Mouse (Mus musculus) kidney, postnatal 0 days (tissue): ENCODE results near the gene Pkig. TPM values are rescaled to one million over a fixed set of nuclear protein-coding genes. Genes with fewer than 3 reads are reported as not detected.

Experiments used
- ATAC-seq: fragments of 200-750 bp; cut with Nextera tagmentation; replicated peaks from 2 replicates; pipeline ENCODE4 v1.8.0; 2017; ENCODE audit warnings: low read depth, moderate number of reproducible peaks, moderate TSS enrichment, moderate library complexity; ENCODE audit not compliant: low FRiP score
- DNase-seq: peaks from one replicate; pipeline ENCODE4 v3.0.0-alpha.2; 2016; ENCODE audit warnings: low spot score
- H3K27ac ChIP-seq: fragments of 300-500 bp; sonication (generic); 2 replicates; pipeline ENCODE4 v1.5.1; 2014; ENCODE audit warnings: mild to moderate bottlenecking
- H3K27me3 ChIP-seq: fragments of 300-500 bp; sonication (generic); 2 replicates; pipeline ENCODE4 v1.6.1; 2014; ENCODE audit warnings: low read length, mixed read lengths; ENCODE audit not compliant: insufficient read depth
- H3K36me3 ChIP-seq: fragments of 300-500 bp; sonication (generic); 2 replicates; pipeline ENCODE4 v1.6.1; 2014; ENCODE audit warnings: low read length, mixed read lengths; ENCODE audit not compliant: insufficient read depth
- H3K4me1 ChIP-seq: fragments of 300-500 bp; sonication (generic); replicated peaks from 2 replicates; pipeline ENCODE4 v1.6.1; 2014; ENCODE audit warnings: antibody characterized with exemption, low read length, mixed read lengths; ENCODE audit not compliant: insufficient read depth
- H3K4me2 ChIP-seq: fragments of 300-500 bp; sonication (generic); 2 replicates; pipeline ENCODE4 v1.6.1; 2014; ENCODE audit warnings: mild to moderate bottlenecking, low read length, moderate library complexity, mixed read lengths
- H3K4me3 ChIP-seq: fragments of 300-500 bp; sonication (generic); replicated peaks from 2 replicates; pipeline ENCODE4 v1.5.1; 2014; ENCODE audit warnings: low read depth, low read length
- H3K9ac ChIP-seq: fragments of 300-500 bp; sonication (generic); 2 replicates; pipeline ENCODE4 v1.6.1; 2014; ENCODE audit warnings: low read depth, low read length
- H3K9me3 ChIP-seq: fragments of 300-500 bp; sonication (generic); replicated peaks from 2 replicates; pipeline ENCODE4 v1.6.1; 2016; ENCODE audit warnings: low read length, inconsistent platforms, mixed read lengths
- CTCF ChIP-seq: IDR thresholded peaks from 2 replicates; pipeline ENCODE4 v1.5.1; 2016; ENCODE audit warnings: antibody characterized with exemption, low read depth, mild to moderate bottlenecking, moderate library complexity
- WGBS: fragments of 180-500 bp; shearing (Covaris S2); extraction: QIAGEN DNeasy Blood & Tissue Kit; methylation state at CpG from one replicate; pipeline ENCODE4 v1.1.7; 2014; 5-methylcytosine and 5-hydroxymethylcytosine counted together
- polyA plus RNA-seq: library from polyadenylated mRNA; unstranded; fragments of >200 nt; fragmentation: Nextera tagmentation; extraction: Ambion mirVana; gene quantifications from 2 replicates; pipeline ENCODE4 v1.2.1, GENCODE M21; 2015

Gene Pkig
- polyA plus RNA-seq, 1 experiment from 2014 or later: 179 TPM

- Histone ChIP-seq H3K4me1 (no peaks in the 10 kb centered on the region), H3K9ac (no peak overlapping the region), H3K9me3 (no peaks in the 10 kb centered on the region), H3K27ac (no peak overlapping the region), H3K27me3 (no peaks in the 10 kb centered on the region), H3K4me2 (no peak overlapping the region), H3K36me3 (peaks cover 59% of the 10 kb centered on the region), H3K4me3 (no peak overlapping the region)
- ATAC-seq (no peak), DNase-seq (no peak)
- WGBS: 90% methylated on average over 4 of the region's 4 CpGs
- no peak for TF ChIP-seq CTCF
Measured at GRCm38 (mm10) chr2:163631223-163631622, 27.0 kb upstream of the Pkig start.

GRCm38 (mm10) chr2:163631715-163632114 lies 26.5 kb upstream of the Pkig start:
- Histone ChIP-seq H3K27ac (no peak overlapping the region), H3K27me3 (no peaks in the 10 kb centered on the region), H3K4me1 (no peaks in the 10 kb centered on the region), H3K4me2 (no peak overlapping the region), H3K36me3 (peaks cover 54% of the 10 kb centered on the region), H3K9me3 (no peaks in the 10 kb centered on the region), H3K9ac (no peak overlapping the region), H3K4me3 (no peak overlapping the region)
- DNase-seq: no peak
- no peak for ATAC-seq
- peak; percentile 31; the same call in 1 of the 2 replicates for TF ChIP-seq CTCF
- 94% methylated on average over 2 of the region's 2 CpGs for WGBS

- WGBS: 93% methylated on average over 2 of the region's 2 CpGs
- no peak overlapping the region for H3K27ac ChIP-seq
- no peaks in the 10 kb centered on the region for H3K27me3 ChIP-seq
- no peak for TF ChIP-seq CTCF
- peaks cover 10% of the 10 kb centered on the region; the same call in 1 of the 2 replicates for H3K4me1 ChIP-seq
- DNase-seq: no peak
- peaks cover 37% of the 10 kb centered on the region for H3K36me3 ChIP-seq
- no peak overlapping the region for H3K4me3 ChIP-seq
- H3K4me2 ChIP-seq: no peak overlapping the region
- H3K9ac ChIP-seq: no peak overlapping the region
- no peaks in the 10 kb centered on the region for H3K9me3 ChIP-seq
- no peak for ATAC-seq
Measured at GRCm38 (mm10) chr2:163634211-163634610, 24.0 kb upstream of the Pkig start.

GRCm38 (mm10) chr2:163636057-163636456 lies 22.1 kb upstream of the Pkig start:
- H3K4me2 ChIP-seq: no peak overlapping the region
- 88% methylated on average over 2 of the region's 2 CpGs for WGBS
- H3K36me3 ChIP-seq: peaks cover 21% of the 10 kb centered on the region
- H3K4me3 ChIP-seq: no peak overlapping the region
- H3K9ac ChIP-seq: no peak overlapping the region
- H3K9me3 ChIP-seq: no peaks in the 10 kb centered on the region
- H3K27me3 ChIP-seq: no peaks in the 10 kb centered on the region
- DNase-seq: no peak
- TF ChIP-seq CTCF: no peak
- H3K4me1 ChIP-seq: peaks cover 10% of the 10 kb centered on the region
- no peak for ATAC-seq
- H3K27ac ChIP-seq: no peak overlapping the region

GRCm38 (mm10) chr2:163637655-163638266 lies 20.4 kb upstream of the Pkig start:
- 0 out of 2 replicates have a peak overlapping the region, but pooled peaks have one; percentile 19 for H3K27ac ChIP-seq

GRCm38 (mm10) chr2:163640493-163640892 lies 17.7 kb upstream of the Pkig start:
- peaks cover 18% of the 10 kb centered on the region for H3K4me1 ChIP-seq
- peak; percentile 38; the same call in 1 of the 2 replicates for TF ChIP-seq CTCF
- WGBS: 81% methylated on average over 3 of the region's 3 CpGs
- no peaks in the 10 kb centered on the region for H3K27me3 ChIP-seq
- H3K4me2 ChIP-seq: no peak overlapping the region
- no peak for DNase-seq
- H3K9ac ChIP-seq: no peak overlapping the region
- H3K36me3 ChIP-seq: 0 out of 2 replicates have a peak, but pooled peaks cover 5% of the 10 kb centered on the region
- no peaks in the 10 kb centered on the region for H3K9me3 ChIP-seq
- H3K4me3 ChIP-seq: no peak overlapping the region
- no peak overlapping the region for H3K27ac ChIP-seq
- ATAC-seq: no peak

More at GRCm38 (mm10) chr2:163637655-163638266, 20.4 kb upstream of the Pkig start:
- no peak for TF ChIP-seq CTCF
- no peak overlapping the region for H3K4me3 ChIP-seq
- no peaks in the 10 kb centered on the region for H3K9me3 ChIP-seq
- 38% methylated on average over 5 of the region's 5 CpGs for WGBS
- no peak overlapping the region for H3K9ac ChIP-seq
- H3K4me1 ChIP-seq: peaks cover 10% of the 10 kb centered on the region
- no peaks in the 10 kb centered on the region for H3K27me3 ChIP-seq
- H3K4me2 ChIP-seq: no peak overlapping the region
- DNase-seq (no peak), ATAC-seq (no peak)
- peaks cover 12% of the 10 kb centered on the region; the same call in 1 of the 2 replicates for H3K36me3 ChIP-seq
